Mouse (Mus musculus): ENCODE results near the gene Gm11096. TPM values are rescaled to one million over a fixed set of nuclear protein-coding genes. Genes with fewer than 3 reads are reported as not detected.

Gene Gm11096
- polyA plus RNA-seq (2016; fragmentation: Nextera tagmentation; extraction: Ambion mirVana): not detected in 2 replicates

DNA sequence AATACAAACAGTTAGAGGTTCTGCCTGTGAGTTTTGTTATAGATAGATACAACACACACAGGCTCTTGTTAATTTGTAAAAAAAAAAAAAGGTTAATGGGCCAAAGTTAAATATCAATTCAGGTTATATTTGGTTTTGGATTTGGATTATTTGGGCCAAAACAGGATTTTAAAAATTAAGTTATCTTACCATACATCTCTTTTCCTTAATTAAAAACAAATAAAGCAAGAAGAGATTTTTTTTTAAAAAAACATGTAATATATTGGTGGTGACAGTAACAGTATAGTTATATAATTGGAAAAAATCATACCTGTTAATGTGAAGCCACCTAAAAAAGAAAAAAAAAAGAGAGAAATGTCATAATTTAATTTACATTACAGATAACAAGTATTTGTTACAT is at the start of gene Gm11096:
TSS of gene Gm11096 (plus strand) at position 301 of the 400 bp plus-strand sequence.
- DNase-seq (ENCODE audit: low spot score): no peak
- Histone ChIP-seq H3K27me3 (ENCODE audit: insufficient read depth, poor library complexity, severe bottlenecking) (no peaks in the 10 kb centered on the region), H3K4me1 (no peaks in the 10 kb centered on the region), H3K4me3 (no peak within 1 kb of the TSS), H3K9me3 (no peaks in the 10 kb centered on the region), H3K36me3 (peaks cover 38% of the 10 kb centered on the region), H3K27ac (no peak within 1 kb of the TSS)

DNA sequence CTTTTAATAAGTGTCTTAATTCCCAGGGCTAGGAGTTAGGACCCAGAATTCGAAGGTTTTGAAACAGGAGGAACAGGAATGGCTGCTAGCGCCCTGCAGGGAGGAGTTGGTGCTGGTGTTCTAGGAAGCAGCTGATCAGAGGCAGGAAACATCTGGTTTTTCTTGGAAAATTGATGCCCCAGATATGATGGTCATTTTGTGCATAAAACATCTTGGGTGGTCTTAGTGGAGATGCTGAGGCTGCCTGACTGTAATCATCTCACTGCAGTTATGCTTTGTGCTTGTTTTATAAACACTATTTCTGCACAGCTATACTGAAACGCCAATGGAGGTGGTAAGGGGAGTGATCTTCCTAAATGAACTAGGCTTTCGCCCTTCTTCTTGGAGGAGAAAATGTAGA is 48.5 kb upstream of the Gm11096 start:
- Histone ChIP-seq H3K4me3 (no peak overlapping the region), H3K36me3 (peaks cover 24% of the 10 kb centered on the region), H3K4me1 (no peaks in the 10 kb centered on the region), H3K27ac (no peak overlapping the region), H3K27me3 (ENCODE audit: insufficient read depth, poor library complexity, severe bottlenecking) (no peaks in the 10 kb centered on the region), H3K9me3 (no peaks in the 10 kb centered on the region)
- 79% methylated on average over 4 of the region's 4 CpGs for whole genome bisulfite sequencing
- no peak for DNase-seq (ENCODE audit: low spot score)

DNA sequence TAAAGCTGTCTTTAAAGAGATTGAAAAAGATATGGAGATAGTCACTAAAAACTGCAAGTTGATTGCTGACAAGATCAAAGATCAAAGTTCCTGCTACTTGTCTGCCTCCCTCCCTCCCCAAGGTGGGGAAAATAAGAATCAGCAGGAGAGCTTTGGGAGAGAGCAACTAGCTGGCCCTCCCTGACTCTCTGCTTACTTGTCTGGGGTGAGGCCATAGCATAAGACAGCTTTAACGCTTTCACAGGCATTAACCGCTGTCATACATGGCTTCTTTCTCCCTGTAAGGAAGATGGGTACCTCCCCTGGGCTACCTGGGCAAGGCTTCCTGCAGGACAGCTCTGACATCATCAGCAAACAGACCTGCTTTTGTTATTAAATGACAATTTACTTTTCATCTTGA is 47.4 kb upstream of the Gm11096 start:
- no peak for DNase-seq (ENCODE audit: low spot score)
- H3K27me3 ChIP-seq (ENCODE audit: insufficient read depth, poor library complexity, severe bottlenecking): no peaks in the 10 kb centered on the region
- peaks cover 19% of the 10 kb centered on the region; the same call in 1 of the 2 replicates for H3K36me3 ChIP-seq
- no peak overlapping the region for H3K27ac ChIP-seq
- WGBS: 36% methylated on average over 2 of the region's 2 CpGs
- H3K4me3 ChIP-seq: no peak overlapping the region
- no peaks in the 10 kb centered on the region for H3K9me3 ChIP-seq
- H3K4me1 ChIP-seq: no peaks in the 10 kb centered on the region

DNA sequence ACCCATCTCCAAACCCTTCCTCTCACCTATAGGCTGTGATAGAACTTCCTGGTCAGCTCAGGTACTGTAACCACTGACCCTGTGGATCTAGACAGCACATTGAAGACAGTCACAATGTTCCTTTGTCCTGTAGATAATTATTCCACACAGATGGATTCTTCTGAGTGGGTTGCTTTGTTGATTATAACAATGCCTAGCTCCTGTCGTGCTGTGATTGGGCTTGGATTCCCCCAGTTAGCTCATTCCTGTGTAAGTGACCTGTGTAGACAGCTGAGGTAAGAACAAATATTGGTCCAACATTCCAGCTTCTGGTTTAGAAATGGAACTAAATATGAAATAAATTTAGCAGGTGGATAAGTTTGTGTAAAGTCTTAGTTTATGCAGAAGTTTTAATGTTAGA is 44.1 kb upstream of the Gm11096 start:
- no peak for DNase-seq (ENCODE audit: low spot score)
- H3K4me3 ChIP-seq: no peak overlapping the region
- peaks cover 17% of the 10 kb centered on the region; the same call in 1 of the 2 replicates for H3K36me3 ChIP-seq
- H3K9me3 ChIP-seq: no peaks in the 10 kb centered on the region
- H3K4me1 ChIP-seq: no peaks in the 10 kb centered on the region
- WGBS: 88% methylated on average over 1 of the region's 1 CpGs
- no peaks in the 10 kb centered on the region for H3K27me3 ChIP-seq (ENCODE audit: insufficient read depth, poor library complexity, severe bottlenecking)
- H3K27ac ChIP-seq: no peak overlapping the region

DNA sequence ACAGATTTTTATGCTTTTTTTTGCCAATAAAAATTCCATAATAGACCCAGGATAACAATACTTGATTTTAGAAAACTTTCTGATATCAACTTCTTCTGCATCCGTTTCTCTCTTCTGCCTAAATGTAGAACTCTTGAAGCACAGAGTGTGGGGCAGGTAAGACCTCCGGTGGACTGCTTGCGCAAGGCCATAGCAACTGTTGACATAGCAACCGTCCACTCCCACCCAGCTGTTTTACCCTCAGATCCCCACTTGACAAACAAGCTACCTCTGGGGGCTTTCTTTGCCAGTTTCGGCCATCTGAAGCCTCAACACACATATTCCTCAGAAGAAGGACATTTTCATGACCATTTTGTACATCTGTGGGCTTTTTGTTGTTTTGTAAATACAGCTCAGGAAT is 41.2 kb upstream of the Gm11096 start:
- Histone ChIP-seq H3K4me3 (no peak overlapping the region), H3K9me3 (no peaks in the 10 kb centered on the region), H3K4me1 (0 out of 2 replicates have a peak, but pooled peaks cover 5% of the 10 kb centered on the region), H3K27ac (no peak overlapping the region), H3K36me3 (peaks cover 26% of the 10 kb centered on the region), H3K27me3 (ENCODE audit: insufficient read depth, poor library complexity, severe bottlenecking) (no peaks in the 10 kb centered on the region)
- no peak for DNase-seq (ENCODE audit: low spot score)
- 76% methylated on average over 5 of the region's 5 CpGs for WGBS

DNA sequence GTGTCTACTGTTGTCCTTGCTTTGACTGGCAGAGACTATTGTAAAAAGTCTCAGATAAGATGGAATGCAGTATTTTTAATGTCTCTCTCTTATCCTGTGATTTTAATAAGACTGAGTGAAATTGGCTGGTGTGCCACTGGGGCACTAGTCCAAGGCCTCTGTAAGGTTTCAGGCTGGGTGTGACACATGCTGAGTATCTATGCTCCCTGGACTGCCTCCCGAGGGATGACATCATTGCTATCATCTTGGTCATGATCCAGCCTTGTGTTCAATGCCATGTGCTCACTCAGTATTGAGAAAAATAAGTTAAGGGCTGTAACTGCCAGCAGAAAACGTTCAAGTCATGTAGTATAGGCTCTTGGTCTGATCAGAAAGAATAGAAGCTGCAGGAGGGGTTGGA is 38.9 kb upstream of the Gm11096 start:
- Histone ChIP-seq H3K4me3 (no peak overlapping the region), H3K4me1 (0 out of 2 replicates have a peak, but pooled peaks cover 5% of the 10 kb centered on the region), H3K27ac (no peak overlapping the region), H3K9me3 (no peaks in the 10 kb centered on the region), H3K27me3 (ENCODE audit: insufficient read depth, poor library complexity, severe bottlenecking) (no peaks in the 10 kb centered on the region), H3K36me3 (peaks cover 29% of the 10 kb centered on the region)
- DNase-seq (ENCODE audit: low spot score): no peak
- 61% methylated on average over 2 of the region's 2 CpGs for WGBS

DNA sequence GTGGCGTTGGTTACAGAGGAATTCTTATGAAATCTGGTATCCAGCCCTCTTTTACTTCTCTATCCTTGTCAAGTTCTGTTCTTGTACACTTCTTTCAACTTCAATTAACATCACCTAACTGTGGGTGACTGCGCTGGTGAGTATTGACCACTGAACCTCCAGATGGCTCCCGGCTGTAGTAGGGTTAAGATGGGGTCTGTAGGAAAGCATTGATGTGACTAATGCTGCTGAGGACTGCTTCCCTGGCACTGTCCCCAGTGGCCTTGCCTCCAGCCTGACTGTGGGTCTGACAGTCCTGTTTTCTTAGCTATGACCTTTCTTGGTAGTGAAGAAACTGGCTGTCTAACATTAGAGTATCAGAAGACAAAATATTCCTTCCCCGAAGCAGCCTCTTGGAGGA is 38.4 kb upstream of the Gm11096 start:
- Histone ChIP-seq H3K4me1 (0 out of 2 replicates have a peak, but pooled peaks cover 5% of the 10 kb centered on the region), H3K9me3 (no peaks in the 10 kb centered on the region), H3K4me3 (no peak overlapping the region), H3K36me3 (peaks cover 34% of the 10 kb centered on the region), H3K27me3 (ENCODE audit: insufficient read depth, poor library complexity, severe bottlenecking) (no peaks in the 10 kb centered on the region), H3K27ac (no peak overlapping the region)
- WGBS: 89% methylated on average over 4 of the region's 4 CpGs
- DNase-seq (ENCODE audit: low spot score): no peak

DNA sequence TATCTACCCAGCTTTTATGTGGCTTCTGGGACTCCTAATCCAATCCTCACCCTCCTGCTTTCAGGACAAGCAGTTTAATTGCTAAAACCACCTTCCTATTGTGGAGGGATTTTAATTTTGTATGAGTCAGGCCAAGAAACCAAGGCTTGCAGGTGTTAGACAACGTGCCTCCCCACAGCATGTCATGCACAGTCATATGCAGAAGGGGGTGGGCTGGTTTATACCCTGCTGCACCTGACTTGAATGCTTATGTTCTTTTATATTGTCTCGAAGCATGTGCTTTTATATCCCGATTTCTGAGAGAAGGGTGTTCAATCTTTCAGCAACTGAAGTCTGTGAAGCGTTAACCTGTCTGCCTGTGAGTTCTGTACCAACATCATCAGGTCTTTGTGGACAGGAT is 37.3 kb upstream of the Gm11096 start:
- Histone ChIP-seq H3K36me3 (peaks cover 38% of the 10 kb centered on the region), H3K4me1 (0 out of 2 replicates have a peak, but pooled peaks cover 5% of the 10 kb centered on the region), H3K9me3 (no peaks in the 10 kb centered on the region), H3K4me3 (no peak overlapping the region), H3K27me3 (ENCODE audit: insufficient read depth, poor library complexity, severe bottlenecking) (no peaks in the 10 kb centered on the region), H3K27ac (no peak overlapping the region)
- WGBS: 84% methylated on average over 4 of the region's 4 CpGs
- DNase-seq (ENCODE audit: low spot score): no peak

DNA sequence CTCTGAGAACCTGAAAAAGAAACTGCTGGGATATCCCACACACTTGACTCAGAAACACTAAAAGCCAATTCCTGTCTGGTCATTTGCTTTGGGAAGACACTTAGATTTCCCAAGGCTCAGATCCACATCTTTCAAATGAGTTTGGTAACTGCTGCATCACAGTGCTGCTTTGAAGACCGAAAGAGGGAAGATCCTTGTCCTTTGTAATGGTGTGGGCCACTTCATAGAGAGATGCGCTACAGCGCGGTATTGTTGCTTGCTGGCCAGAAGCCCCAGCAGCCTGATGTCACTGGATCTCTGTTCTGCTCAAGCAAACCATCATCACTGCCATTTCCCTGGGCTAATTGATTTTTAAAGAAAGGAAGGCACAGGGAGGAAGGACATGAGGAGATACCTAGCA is 28.8 kb upstream of the Gm11096 start:
- Histone ChIP-seq H3K27me3 (ENCODE audit: insufficient read depth, poor library complexity, severe bottlenecking) (no peaks in the 10 kb centered on the region), H3K27ac (no peak overlapping the region), H3K4me1 (no peaks in the 10 kb centered on the region; the same call in 1 of the 2 replicates), H3K9me3 (no peaks in the 10 kb centered on the region), H3K36me3 (peaks cover 43% of the 10 kb centered on the region), H3K4me3 (no peak overlapping the region)
- no peak for DNase-seq (ENCODE audit: low spot score)
- WGBS: 88% methylated on average over 4 of the region's 4 CpGs

DNA sequence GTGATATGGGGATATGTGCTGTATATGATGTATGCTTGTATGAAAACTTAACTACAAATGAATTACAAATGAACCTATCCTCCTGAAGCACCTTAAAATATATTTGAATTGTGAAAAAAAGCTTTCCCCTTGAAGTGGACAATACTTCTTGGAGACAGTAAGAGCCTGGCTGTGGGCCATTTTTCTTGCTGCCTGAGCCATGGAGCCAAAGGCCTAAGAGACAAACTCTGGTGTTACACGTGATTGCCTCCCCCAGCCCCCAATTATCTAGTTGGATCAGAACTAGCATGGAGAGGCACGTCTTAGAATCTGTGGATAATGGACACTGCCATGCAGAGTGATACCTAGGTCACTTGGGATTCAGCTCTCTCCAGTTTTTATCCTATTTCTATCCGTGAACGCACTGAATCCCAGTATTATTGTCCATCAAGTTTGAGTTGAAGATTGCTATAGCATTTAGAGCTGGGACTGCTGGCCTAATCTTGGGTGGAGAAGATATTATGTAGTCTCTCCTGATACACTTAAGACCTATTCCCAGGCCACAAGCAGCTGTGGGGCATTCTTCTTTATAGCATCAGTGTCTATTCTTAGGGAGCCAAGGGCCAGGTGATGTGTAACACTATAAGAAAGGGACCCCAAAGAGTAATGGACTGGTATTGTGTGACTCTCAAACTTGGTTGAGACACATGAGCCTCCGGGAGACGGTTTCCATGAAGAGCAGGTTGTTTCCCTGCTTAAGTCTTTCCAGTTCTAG is 25.0 kb upstream of the Gm11096 start:
- H3K27ac ChIP-seq: no peak overlapping the region
- no peak for DNase-seq (ENCODE audit: low spot score)
- WGBS: 85% methylated on average over 6 of the region's 6 CpGs
- H3K4me1 ChIP-seq: peaks cover 3% of the 10 kb centered on the region; the same call in 1 of the 2 replicates
- H3K27me3 ChIP-seq (ENCODE audit: insufficient read depth, poor library complexity, severe bottlenecking): no peaks in the 10 kb centered on the region
- H3K4me3 ChIP-seq: no peak overlapping the region
- peaks cover 39% of the 10 kb centered on the region; the same call in 1 of the 2 replicates for H3K36me3 ChIP-seq
- H3K9me3 ChIP-seq: no peaks in the 10 kb centered on the region

DNA sequence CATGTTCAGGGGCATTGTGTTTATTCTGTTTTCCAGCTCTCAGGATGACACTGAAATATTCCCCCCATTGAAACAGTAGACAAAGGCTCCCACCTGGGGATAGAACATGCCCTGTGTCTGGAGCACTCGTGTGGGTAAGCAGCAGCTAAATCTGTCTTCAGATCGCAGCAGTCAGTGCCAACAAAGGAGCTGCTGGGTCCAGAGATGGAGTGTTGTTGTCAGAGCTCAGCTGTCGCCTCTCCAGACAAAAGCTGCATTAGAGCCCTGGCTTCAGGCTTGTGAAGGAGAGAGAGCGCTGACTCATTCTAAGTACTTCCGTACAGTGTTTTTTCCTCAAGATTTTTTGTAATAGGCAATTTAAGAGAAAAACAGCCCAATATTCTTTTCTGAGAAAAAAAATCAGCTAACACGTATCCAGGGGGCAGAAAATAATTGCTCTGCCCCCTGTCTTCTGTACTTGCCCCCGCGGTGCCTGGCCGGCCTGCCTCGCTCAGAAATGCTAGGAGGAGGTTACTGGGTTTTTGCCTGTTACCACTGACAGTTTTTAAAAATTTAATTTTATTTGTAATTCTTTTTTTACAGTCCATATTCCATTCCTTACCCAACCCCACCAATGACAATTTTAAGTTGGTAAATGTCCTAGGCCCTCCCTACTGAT is 21.6 kb upstream of the Gm11096 start:
- Histone ChIP-seq H3K27ac (no peak overlapping the region), H3K4me1 (peaks cover 3% of the 10 kb centered on the region; the same call in 1 of the 2 replicates), H3K27me3 (ENCODE audit: insufficient read depth, poor library complexity, severe bottlenecking) (no peaks in the 10 kb centered on the region), H3K36me3 (peaks cover 48% of the 10 kb centered on the region; the same call in 1 of the 2 replicates), H3K4me3 (no peak overlapping the region), H3K9me3 (no peaks in the 10 kb centered on the region)
- no peak for DNase-seq (ENCODE audit: low spot score)
- WGBS: 71% methylated on average over 10 of the region's 10 CpGs

DNA sequence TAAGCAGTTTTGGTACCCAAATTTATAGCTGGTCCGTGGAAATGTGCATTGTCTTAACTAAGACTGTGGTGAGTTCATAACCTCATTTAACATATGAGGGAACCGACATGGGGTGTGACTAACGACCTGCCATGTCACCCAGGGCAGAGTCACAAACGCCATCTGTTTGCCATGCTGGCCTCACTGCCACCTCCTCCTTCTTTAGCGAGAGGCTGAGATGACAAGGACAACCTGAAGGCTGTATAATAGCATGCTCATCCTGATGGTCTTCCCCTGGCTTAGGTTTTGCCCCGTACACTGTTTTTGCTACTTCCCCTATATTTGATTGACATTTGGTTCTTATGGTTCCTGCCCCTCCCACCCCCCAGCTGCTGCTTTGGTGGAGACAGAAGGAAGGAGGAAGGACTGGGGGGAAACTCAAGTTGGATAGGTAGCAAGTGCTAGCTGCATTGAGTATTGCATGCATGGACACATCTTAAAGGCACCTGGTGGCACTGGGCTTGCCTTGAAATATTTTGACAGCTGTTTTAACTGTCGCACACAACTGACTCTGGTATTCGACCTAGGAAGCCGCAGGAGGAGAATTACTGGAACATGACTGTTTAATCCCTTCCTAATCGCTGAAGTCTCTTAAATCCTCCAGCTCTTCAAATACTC is 17.2 kb upstream of the Gm11096 start:
- Histone ChIP-seq H3K4me1 (peaks cover 3% of the 10 kb centered on the region; the same call in 1 of the 2 replicates), H3K27me3 (ENCODE audit: insufficient read depth, poor library complexity, severe bottlenecking) (no peaks in the 10 kb centered on the region), H3K4me3 (no peak overlapping the region), H3K36me3 (peaks cover 62% of the 10 kb centered on the region), H3K9me3 (no peaks in the 10 kb centered on the region), H3K27ac (no peak overlapping the region)
- 71% methylated on average over 10 of the region's 10 CpGs for WGBS
- no peak for DNase-seq (ENCODE audit: low spot score)

DNA sequence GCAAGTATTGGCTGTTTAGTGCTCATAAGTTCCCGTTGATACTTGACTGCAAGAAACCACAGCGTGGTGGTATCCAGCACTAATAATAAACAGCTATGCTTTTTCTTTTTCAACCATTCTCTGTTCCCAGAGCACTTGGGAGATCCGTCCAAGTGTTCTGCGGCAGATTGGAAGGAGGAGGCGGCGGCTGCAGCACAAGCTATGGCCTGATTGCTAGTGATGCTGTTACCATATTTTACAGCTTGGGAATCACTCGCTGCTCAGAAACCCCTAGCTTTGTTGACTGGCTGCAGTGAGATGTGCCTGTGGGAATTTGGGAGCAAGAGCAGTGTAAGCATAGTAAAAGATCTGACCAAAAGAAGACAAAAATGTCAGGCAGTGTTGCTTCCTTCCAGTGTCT is 14.3 kb upstream of the Gm11096 start:
- Histone ChIP-seq H3K27ac (no peak overlapping the region), H3K9me3 (no peaks in the 10 kb centered on the region), H3K4me1 (no peaks in the 10 kb centered on the region; the same call in 1 of the 2 replicates), H3K4me3 (no peak overlapping the region), H3K36me3 (peaks cover 61% of the 10 kb centered on the region), H3K27me3 (ENCODE audit: insufficient read depth, poor library complexity, severe bottlenecking) (no peaks in the 10 kb centered on the region)
- WGBS: 86% methylated on average over 7 of the region's 7 CpGs
- DNase-seq (ENCODE audit: low spot score): no peak
